Mouse (Mus musculus) intestine, embryonic 16.5 days (tissue): ENCODE results near the gene Urb2. TPM values are rescaled to one million over a fixed set of nuclear protein-coding genes. Genes with fewer than 3 reads are reported as not detected.

Experiments
- ATAC-seq: fragments of 200-750 bp; cut with Nextera tagmentation; 2 replicates; pipeline ENCODE4 v1.8.0; 2017; ENCODE audit warnings: moderate TSS enrichment, moderate library complexity
- H3K27ac ChIP-seq: fragments of 300-500 bp; sonication (generic); 2 replicates; pipeline ENCODE4 v1.5.1; 2014; ENCODE audit warnings: mild to moderate bottlenecking, low read length
- H3K27me3 ChIP-seq: fragments of 300-500 bp; sonication (generic); replicated peaks from 2 replicates; pipeline ENCODE4 v1.6.1; 2014; ENCODE audit warnings: low read length, control low read depth, mixed read lengths; ENCODE audit not compliant: control insufficient read depth, insufficient read depth
- H3K36me3 ChIP-seq: fragments of 300-500 bp; sonication (generic); 2 replicates; pipeline ENCODE4 v1.6.1; 2014; ENCODE audit warnings: low read length, control low read depth; ENCODE audit not compliant: control insufficient read depth, insufficient read depth
- H3K4me1 ChIP-seq: fragments of 300-500 bp; sonication (generic); 2 replicates; pipeline ENCODE4 v1.6.1; 2014; ENCODE audit warnings: low read length, control low read depth, mixed read lengths; ENCODE audit not compliant: control insufficient read depth, insufficient read depth
- H3K4me2 ChIP-seq: fragments of 300-500 bp; sonication (generic); 2 replicates; pipeline ENCODE4 v1.6.1; 2014; ENCODE audit warnings: low read depth, low read length, control low read depth
- H3K4me3 ChIP-seq: fragments of 300-500 bp; sonication (generic); 2 replicates; pipeline ENCODE4 v1.5.1; 2014; ENCODE audit warnings: mild to moderate bottlenecking, low read length
- H3K9ac ChIP-seq: fragments of 300-500 bp; sonication (generic); 2 replicates; pipeline ENCODE4 v1.6.1; 2014; ENCODE audit warnings: low read depth, low read length
- H3K9me3 ChIP-seq: fragments of 300-500 bp; sonication (generic); 2 replicates; pipeline ENCODE4 v1.6.1; 2016; ENCODE audit warnings: low read length, control low read depth; ENCODE audit not compliant: control insufficient read depth
- WGBS: fragments of 180-500 bp; shearing (Covaris S2); extraction: QIAGEN DNeasy Blood & Tissue Kit; methylation state at CpG from one replicate; pipeline ENCODE4 v1.1.7; 2014; 5-methylcytosine and 5-hydroxymethylcytosine counted together
- polyA plus RNA-seq: library from polyadenylated mRNA; unstranded; fragments of >200 nt; fragmentation: Nextera tagmentation; extraction: Ambion mirVana; gene quantifications from 2 replicates; pipeline ENCODE4 v1.2.1, GENCODE M21; 2015

Gene Urb2
- polyA plus RNA-seq, 1 experiment from 2014 or later, result 3.9 TPM

DNA sequence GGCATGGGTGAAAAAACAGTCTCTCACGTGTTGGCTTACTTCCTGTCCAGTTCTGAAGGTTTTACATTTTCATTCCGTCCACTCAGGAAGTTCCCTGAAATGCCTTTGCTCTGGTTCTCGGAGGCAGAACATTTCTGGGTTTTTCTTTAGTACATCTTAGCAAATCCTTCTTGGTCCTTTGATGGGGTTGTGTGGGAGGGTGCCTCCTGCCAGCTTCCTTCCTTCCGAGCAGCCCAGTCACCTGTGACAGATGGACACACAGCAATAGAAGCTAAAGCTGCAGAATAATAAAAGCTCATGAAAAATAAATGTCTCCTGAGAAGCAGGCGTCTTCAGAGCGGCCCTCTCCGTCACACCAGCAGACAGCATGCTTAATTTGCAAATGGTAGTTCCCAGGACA lies 57.7 kb downstream of the Urb2 start:
- H3K9ac ChIP-seq, result no peak overlapping the region
- no peaks in the 10 kb centered on the region for H3K36me3 ChIP-seq
- no peak overlapping the region for H3K4me2 ChIP-seq
- H3K27ac ChIP-seq, result no peak overlapping the region
- no peak overlapping the region for H3K4me3 ChIP-seq
- no peaks in the 10 kb centered on the region for H3K9me3 ChIP-seq
- WGBS, result 71% methylated on average over 7 of the region's 7 CpGs
- no peaks in the 10 kb centered on the region; the same call in 1 of the 2 replicates for H3K4me1 ChIP-seq
- H3K27me3 ChIP-seq, result no peaks in the 10 kb centered on the region
- no peak for ATAC-seq

DNA sequence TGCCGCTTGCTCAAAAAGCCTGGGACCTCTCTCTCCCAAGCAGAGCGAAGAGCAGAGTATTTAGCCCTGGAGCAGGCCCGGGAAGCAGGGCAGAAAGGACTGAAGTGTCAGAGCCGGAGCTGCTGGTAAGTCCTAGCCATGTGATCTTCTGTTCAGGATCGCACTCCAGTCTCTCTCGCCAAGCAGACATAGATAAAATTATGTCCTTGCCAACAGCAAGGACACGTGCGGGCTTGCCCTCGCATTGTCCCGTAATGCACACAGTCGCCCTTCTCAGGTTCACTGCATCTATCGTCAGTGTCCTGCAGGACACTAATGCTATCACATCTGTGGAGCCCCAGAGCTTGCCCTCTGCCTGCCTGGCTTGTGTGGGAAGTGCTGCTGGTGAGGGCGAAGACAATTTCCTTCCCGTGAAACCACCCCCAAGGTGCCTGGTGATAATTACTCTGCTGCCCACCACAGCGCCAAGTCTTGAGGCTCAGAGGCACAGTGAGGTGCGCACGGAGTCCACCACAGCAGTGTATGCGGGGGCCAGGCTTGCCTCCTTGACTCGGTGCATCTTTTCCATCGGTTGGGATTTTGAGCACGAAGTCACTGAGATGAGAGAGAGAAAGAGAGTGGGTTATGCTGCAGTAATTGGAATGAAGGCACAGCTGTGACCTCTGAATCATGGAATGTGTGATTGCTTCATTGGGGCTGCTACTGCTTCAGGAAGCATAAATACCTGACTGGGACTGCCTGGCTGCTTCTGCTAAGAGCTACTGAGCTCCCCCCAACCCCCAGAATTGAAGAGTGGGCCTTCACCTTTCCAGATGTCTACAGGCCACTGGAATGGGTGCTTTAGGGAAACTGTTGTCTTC lies 59.4 kb downstream of the Urb2 start:
- Histone ChIP-seq H3K9me3 (no peaks in the 10 kb centered on the region), H3K9ac (no peak overlapping the region), H3K36me3 (no peaks in the 10 kb centered on the region), H3K27me3 (no peaks in the 10 kb centered on the region), H3K4me3 (no peak overlapping the region), H3K4me2 (no peak overlapping the region), H3K27ac (no peak overlapping the region), H3K4me1 (no peaks in the 10 kb centered on the region; the same call in 1 of the 2 replicates)
- no peak for ATAC-seq
- WGBS, result 84% methylated on average over 21 of the region's 21 CpGs

DNA sequence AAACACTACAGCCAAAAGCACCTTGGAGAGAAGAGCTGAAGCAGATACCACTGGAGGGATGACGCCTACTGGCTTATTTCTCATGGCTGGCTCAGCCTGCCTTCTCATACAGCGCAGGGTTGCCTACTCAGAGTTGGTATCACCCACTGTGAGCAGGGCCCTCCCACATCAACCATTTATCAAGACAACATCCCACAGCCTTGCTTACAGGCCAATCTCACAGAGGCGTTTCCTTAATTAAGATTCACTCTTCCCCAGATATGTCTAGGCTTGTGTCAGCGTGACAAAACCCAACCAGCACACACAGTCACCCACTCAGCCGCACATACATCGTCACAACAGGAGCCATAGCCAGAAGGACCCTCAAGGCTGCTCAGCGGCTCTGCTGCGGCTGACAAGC lies 61.3 kb downstream of the Urb2 start:
- Histone ChIP-seq H3K4me1 (no peaks in the 10 kb centered on the region; the same call in 1 of the 2 replicates), H3K9me3 (no peaks in the 10 kb centered on the region), H3K27ac (no peak overlapping the region), H3K4me3 (no peak overlapping the region), H3K36me3 (no peaks in the 10 kb centered on the region), H3K4me2 (no peak overlapping the region), H3K9ac (no peak overlapping the region), H3K27me3 (no peaks in the 10 kb centered on the region)
- no peak for ATAC-seq
- 97% methylated on average over 8 of the region's 8 CpGs for WGBS

DNA sequence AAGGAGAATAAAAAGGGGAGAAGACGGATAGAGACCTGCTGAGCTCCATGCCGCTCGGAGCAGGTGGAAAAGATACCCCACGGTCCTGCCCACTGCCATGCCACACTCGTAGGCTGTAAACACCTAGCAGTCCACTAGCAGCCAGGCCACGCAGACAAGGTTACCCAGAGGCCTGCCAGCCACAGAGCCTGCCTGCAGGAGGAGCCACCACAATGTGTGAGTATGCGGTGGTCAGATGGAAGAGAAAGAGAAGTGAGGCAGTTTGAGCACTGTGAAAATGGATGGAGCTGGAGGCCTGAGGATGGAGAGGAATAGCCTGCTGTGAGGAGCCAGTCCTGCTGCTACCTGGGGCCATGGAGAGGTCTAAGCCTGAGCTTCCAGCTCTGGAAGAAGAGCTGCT lies 62.3 kb downstream of the Urb2 start:
- no peak for ATAC-seq
- Histone ChIP-seq H3K4me2 (no peak overlapping the region), H3K9me3 (no peaks in the 10 kb centered on the region), H3K9ac (no peak overlapping the region), H3K27ac (no peak overlapping the region), H3K4me1 (no peaks in the 10 kb centered on the region; the same call in 1 of the 2 replicates), H3K27me3 (no peaks in the 10 kb centered on the region), H3K36me3 (no peaks in the 10 kb centered on the region), H3K4me3 (no peak overlapping the region)
- WGBS, result 84% methylated on average over 7 of the region's 7 CpGs

DNA sequence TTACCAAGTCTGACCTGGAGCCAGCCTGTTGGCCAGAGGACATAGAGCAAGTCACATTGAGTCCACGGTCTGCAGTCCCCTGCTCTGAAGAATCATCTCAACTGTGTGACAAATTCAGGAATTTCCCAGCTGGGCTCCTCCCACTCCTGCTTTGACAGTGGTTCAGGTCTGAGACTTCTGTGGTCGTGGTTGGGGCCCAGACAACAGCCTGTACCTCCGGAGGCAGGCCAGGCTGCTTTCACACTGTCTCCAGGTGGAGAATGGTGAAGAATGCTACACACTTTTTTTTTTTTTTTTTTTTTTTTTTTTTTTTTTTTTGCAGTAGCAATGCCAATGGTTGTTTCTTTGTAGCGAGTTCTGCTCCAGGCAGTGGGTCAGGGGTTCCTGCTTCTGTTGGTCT lies 64.4 kb downstream of the Urb2 start:
- H3K4me1 ChIP-seq, result no peaks in the 10 kb centered on the region; the same call in 1 of the 2 replicates
- no peak overlapping the region for H3K27ac ChIP-seq
- H3K27me3 ChIP-seq, result no peaks in the 10 kb centered on the region
- no peaks in the 10 kb centered on the region for H3K36me3 ChIP-seq
- H3K9me3 ChIP-seq, result no peaks in the 10 kb centered on the region
- H3K4me3 ChIP-seq, result no peak overlapping the region
- WGBS, result 68% methylated on average over 4 of the region's 4 CpGs
- no peak overlapping the region for H3K9ac ChIP-seq
- no peak for ATAC-seq
- H3K4me2 ChIP-seq, result no peak overlapping the region

DNA sequence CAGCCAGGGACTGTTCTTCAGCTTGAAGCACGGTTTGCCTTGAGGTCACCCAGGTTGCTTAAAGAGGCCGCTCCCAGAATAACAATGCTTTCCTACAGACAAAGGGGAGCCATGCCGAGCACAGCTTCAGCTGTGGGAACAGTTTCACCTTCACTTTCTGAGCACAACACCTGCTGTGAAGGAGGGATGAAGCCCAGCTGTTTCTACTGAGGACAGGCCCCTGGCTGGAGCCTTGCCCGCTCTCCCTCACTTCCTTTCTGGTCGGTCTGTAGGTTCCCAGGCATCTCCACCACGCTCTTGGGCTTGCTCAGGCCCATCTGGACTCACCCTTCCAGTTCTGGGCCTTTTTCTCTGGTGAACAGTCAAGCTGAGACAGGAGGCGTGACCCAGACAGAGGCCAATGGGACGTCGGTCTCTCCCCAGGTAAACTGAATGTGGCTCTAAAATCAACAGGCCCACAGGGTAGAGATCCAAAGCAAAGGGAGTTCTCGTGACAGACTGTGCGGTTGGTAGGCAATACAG lies 66.8 kb downstream of the Urb2 start:
- no peaks in the 10 kb centered on the region for H3K36me3 ChIP-seq
- no peaks in the 10 kb centered on the region for H3K4me1 ChIP-seq
- H3K27me3 ChIP-seq, result no peaks in the 10 kb centered on the region
- H3K4me3 ChIP-seq, result no peak overlapping the region
- no peaks in the 10 kb centered on the region for H3K9me3 ChIP-seq
- H3K27ac ChIP-seq, result no peak overlapping the region
- no peak overlapping the region for H3K4me2 ChIP-seq
- ATAC-seq, result no peak
- WGBS, result 48% methylated on average over 11 of the region's 11 CpGs
- no peak overlapping the region for H3K9ac ChIP-seq

DNA sequence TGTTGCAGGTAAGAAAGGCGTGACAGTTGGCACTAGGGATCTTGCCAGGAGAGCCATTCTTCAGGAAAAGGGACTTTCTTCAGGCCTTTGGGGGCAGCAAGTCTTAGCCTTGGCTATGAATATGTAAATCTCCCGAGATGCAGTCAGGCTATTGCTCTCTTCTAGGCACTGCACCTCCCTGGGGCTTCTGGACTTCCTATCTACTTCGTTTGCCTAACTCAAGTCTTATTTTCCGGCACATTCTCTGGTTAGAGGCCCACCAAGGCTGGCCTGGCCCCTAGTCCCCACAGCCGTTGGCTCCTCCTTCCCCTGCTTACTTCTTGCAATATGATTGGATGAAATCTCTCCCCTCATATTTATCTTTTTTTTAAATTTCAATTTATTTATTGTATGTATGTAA lies 67.7 kb downstream of the Urb2 start:
- 80% methylated on average over 5 of the region's 5 CpGs for WGBS
- Histone ChIP-seq H3K36me3 (no peaks in the 10 kb centered on the region), H3K27ac (no peak overlapping the region), H3K27me3 (no peaks in the 10 kb centered on the region), H3K9me3 (no peaks in the 10 kb centered on the region), H3K4me3 (no peak overlapping the region), H3K4me1 (no peaks in the 10 kb centered on the region), H3K9ac (no peak overlapping the region), H3K4me2 (no peak overlapping the region)
- ATAC-seq, result no peak

DNA sequence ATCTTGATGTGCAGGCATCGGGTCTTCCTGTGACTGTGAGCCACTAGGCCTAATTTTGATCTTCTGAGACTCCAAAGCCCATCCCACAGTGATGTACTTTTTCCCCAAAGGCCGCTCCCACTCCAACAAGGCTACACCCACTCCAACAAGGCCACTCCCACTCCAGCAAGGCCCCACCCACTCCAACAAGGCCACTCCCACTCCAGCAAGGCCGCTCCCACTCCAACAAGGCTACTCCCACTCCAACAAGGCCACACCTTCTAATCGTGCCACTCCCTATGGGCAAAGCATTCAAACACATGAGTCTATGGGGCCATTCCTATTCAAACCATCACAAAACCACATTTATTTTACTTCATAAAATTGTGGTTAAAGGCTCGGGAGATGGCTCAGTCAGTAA lies 69.2 kb downstream of the Urb2 start:
- no peak overlapping the region for H3K4me2 ChIP-seq
- H3K27ac ChIP-seq, result no peak overlapping the region
- H3K36me3 ChIP-seq, result no peaks in the 10 kb centered on the region
- H3K4me1 ChIP-seq, result no peaks in the 10 kb centered on the region
- no peak overlapping the region for H3K9ac ChIP-seq
- no peaks in the 10 kb centered on the region for H3K9me3 ChIP-seq
- H3K27me3 ChIP-seq, result no peaks in the 10 kb centered on the region
- no peak overlapping the region for H3K4me3 ChIP-seq
- no peak for ATAC-seq
- 94% methylated on average over 5 of the region's 5 CpGs for WGBS
